Mouse (Mus musculus): ENCODE measurements around the gene Vamp2. TPM values are rescaled to one million over a fixed set of nuclear protein-coding genes. Genes with fewer than 3 reads are reported as not detected.

The Vamp2 gene
- polyA plus RNA-seq, 1 experiment = 55.9 TPM

- 1% methylated on average over 27 of the region's 27 CpGs for WGBS
- Histone ChIP-seq H3K4me1 (ENCODE audit: control insufficient read depth, insufficient read depth, low read length) (peaks cover 10% of the 10 kb centered on the region; the same call in 1 of the 2 replicates), H3K4me3 (replicated peaks; ENCODE audit: control insufficient read depth, low read depth, low read length) (peak overlapping the region; percentile 80), H3K27ac (ENCODE audit: control insufficient read depth, insufficient read depth, low read depth, low read length, poor library complexity) (peak overlapping the region; percentile 91)
- TF ChIP-seq CTCF (IDR thresholded peaks at IDR 0.05; ENCODE audit: control insufficient read depth, insufficient read depth, low read length) (no peak), POLR2A (IDR thresholded peaks at IDR 0.05; ENCODE audit: borderline replicate concordance, control insufficient read depth, low read depth, low read length) (no peak)
Measured at GRCm38 (mm10) chr11:69095511-69096231, 7.4 kb downstream of the Vamp2 start.

- TF ChIP-seq POLR2A (IDR thresholded peaks at IDR 0.05; ENCODE audit: borderline replicate concordance, control insufficient read depth, low read depth, low read length) = no peak
- TF ChIP-seq CTCF (IDR thresholded peaks at IDR 0.05; ENCODE audit: control insufficient read depth, insufficient read depth, low read length) = no peak; the same call in 1 of the 2 replicates
- WGBS = 12% methylated on average over 9 of the region's 9 CpGs
Measured at GRCm38 (mm10) chr11:69096360-69096986, 8.2 kb downstream of the Vamp2 start.

DNA sequence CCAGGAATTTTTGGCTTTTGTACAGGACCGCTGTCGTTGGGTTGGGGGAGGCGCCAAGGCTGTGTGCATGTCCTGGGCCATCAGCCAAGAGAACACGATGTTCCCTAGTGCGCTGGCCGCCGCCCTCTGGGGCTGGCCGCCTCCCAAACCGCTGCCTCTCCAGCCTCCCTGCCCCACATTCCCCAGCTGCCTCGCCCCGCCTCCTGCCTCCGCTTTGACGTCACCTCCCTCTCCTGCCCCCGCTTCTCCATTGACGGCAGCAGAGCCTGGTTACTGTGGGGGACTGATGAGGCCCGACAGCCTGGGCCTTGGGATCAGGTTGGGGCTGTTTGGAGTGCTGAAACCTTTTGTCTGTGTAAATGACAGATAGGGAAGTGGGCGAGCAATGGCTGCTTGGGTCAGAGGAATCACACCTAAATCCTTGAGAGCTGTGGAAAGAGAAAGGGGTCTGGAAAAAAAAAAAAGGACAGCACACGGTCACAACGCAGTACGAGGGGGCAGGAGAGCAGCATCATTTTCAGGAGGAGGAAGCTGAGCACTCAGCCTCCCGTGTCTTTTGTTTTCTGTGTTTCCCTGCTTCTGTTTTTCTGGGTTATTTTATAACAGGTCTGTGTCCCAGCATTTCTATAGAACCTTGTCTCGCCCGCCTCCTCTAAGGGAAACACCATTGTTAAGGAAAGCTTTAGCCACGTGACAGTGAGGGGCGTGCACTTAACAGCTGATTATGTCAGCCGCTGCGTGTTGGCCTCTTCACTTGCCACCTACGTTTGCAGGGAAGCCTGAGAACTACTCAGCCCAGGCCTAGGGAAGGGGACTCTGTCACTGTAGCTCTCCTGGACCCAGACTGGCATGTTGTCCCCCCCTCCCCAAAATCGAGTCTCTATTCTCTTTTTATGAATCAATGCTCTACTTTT is 9.0 kb downstream of the Vamp2 start:
- TF ChIP-seq POLR2A (IDR thresholded peaks at IDR 0.05; ENCODE audit: borderline replicate concordance, control insufficient read depth, low read depth, low read length) = peak; percentile 67; the same call in 1 of the 2 replicates
- TF ChIP-seq CTCF (IDR thresholded peaks at IDR 0.05; ENCODE audit: control insufficient read depth, insufficient read depth, low read length) = no peak
- peak overlapping the region; percentile 40 for H3K4me3 ChIP-seq (replicated peaks; ENCODE audit: control insufficient read depth, low read depth, low read length)
- 1% methylated on average over 29 of the region's 29 CpGs for WGBS
- peak overlapping the region; percentile 81 for H3K27ac ChIP-seq (ENCODE audit: control insufficient read depth, insufficient read depth, low read depth, low read length, poor library complexity)
- peaks cover 13% of the 10 kb centered on the region; the same call in 1 of the 2 replicates for H3K4me1 ChIP-seq (ENCODE audit: control insufficient read depth, insufficient read depth, low read length)

More at GRCm38 (mm10) chr11:69096360-69096986, 8.2 kb downstream of the Vamp2 start:
- H3K4me3 ChIP-seq (replicated peaks; ENCODE audit: control insufficient read depth, low read depth, low read length) = peak overlapping the region; percentile 80
- peak overlapping the region; percentile 81 for H3K27ac ChIP-seq (ENCODE audit: control insufficient read depth, insufficient read depth, low read depth, low read length, poor library complexity)
- H3K4me1 ChIP-seq (ENCODE audit: control insufficient read depth, insufficient read depth, low read length) = peaks cover 13% of the 10 kb centered on the region; the same call in 1 of the 2 replicates

GRCm38 (mm10) chr11:69098039-69098761 is 9.9 kb downstream of the Vamp2 start:
- Histone ChIP-seq H3K4me1 (ENCODE audit: control insufficient read depth, insufficient read depth, low read length) (peaks cover 13% of the 10 kb centered on the region; the same call in 1 of the 2 replicates), H3K4me3 (replicated peaks; ENCODE audit: control insufficient read depth, low read depth, low read length) (peak overlapping the region; percentile 6), H3K27ac (ENCODE audit: control insufficient read depth, insufficient read depth, low read depth, low read length, poor library complexity) (peak overlapping the region; percentile 92)
- TF ChIP-seq CTCF (IDR thresholded peaks at IDR 0.05; ENCODE audit: control insufficient read depth, insufficient read depth, low read length) = no peak
- TF ChIP-seq POLR2A (IDR thresholded peaks at IDR 0.05; ENCODE audit: borderline replicate concordance, control insufficient read depth, low read depth, low read length) = no peak
- 17% methylated on average over 8 of the region's 8 CpGs for WGBS

- WGBS = 1% methylated on average over 19 of the region's 19 CpGs
- peak overlapping the region; percentile 92 for H3K27ac ChIP-seq (ENCODE audit: control insufficient read depth, insufficient read depth, low read depth, low read length, poor library complexity)
- H3K4me1 ChIP-seq (ENCODE audit: control insufficient read depth, insufficient read depth, low read length) = peaks cover 13% of the 10 kb centered on the region; the same call in 1 of the 2 replicates
Measured at GRCm38 (mm10) chr11:69098762-69099091, 10.4 kb downstream of the Vamp2 start.

GRCm38 (mm10) chr11:69099177-69099914 is 11.1 kb downstream of the Vamp2 start:
- H3K27ac ChIP-seq (ENCODE audit: control insufficient read depth, insufficient read depth, low read depth, low read length, poor library complexity) = peak overlapping the region; percentile 92
- WGBS = under 1% methylated on average over 22 of the region's 22 CpGs
- peak overlapping the region; percentile 70 for H3K4me3 ChIP-seq (replicated peaks; ENCODE audit: control insufficient read depth, low read depth, low read length)
- H3K4me1 ChIP-seq (ENCODE audit: control insufficient read depth, insufficient read depth, low read length) = peaks cover 13% of the 10 kb centered on the region; the same call in 1 of the 2 replicates
- TF ChIP-seq POLR2A (IDR thresholded peaks at IDR 0.05; ENCODE audit: borderline replicate concordance, control insufficient read depth, low read depth, low read length) = no peak
- no peak for TF ChIP-seq CTCF (IDR thresholded peaks at IDR 0.05; ENCODE audit: control insufficient read depth, insufficient read depth, low read length)

More at GRCm38 (mm10) chr11:69098762-69099091, 10.4 kb downstream of the Vamp2 start:
- peak overlapping the region; percentile 70 for H3K4me3 ChIP-seq (replicated peaks; ENCODE audit: control insufficient read depth, low read depth, low read length)
- TF ChIP-seq CTCF (IDR thresholded peaks at IDR 0.05; ENCODE audit: control insufficient read depth, insufficient read depth, low read length) = no peak
- peak; percentile 48; the same call in 1 of the 2 replicates for TF ChIP-seq POLR2A (IDR thresholded peaks at IDR 0.05; ENCODE audit: borderline replicate concordance, control insufficient read depth, low read depth, low read length)

DNA sequence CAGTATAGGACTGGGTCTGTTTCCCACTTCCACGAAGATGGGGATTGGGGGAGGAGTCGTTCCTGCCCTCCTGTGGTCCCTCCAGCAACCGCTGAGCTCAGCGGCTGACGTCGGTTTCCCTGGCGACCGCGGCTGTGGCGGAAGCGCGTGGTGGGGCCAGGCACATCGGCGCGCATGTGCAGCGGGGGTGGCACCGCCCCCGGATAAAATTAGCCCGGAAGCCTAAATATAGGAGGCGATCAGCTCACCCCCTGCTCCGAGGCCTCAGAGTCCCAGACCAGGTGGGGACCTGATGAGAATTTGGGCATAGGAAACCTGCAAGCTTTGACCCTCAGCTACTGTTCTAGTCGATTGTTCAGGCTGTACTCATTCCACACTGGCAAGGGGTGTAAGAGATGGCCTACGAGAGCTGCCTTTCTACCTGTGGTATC is 11.6 kb downstream of the Vamp2 start:
- peaks cover 13% of the 10 kb centered on the region; the same call in 1 of the 2 replicates for H3K4me1 ChIP-seq (ENCODE audit: control insufficient read depth, insufficient read depth, low read length)
- H3K4me3 ChIP-seq (replicated peaks; ENCODE audit: control insufficient read depth, low read depth, low read length) = peak overlapping the region; percentile 70
- WGBS = under 1% methylated on average over 23 of the region's 23 CpGs
- peak overlapping the region; percentile 92 for H3K27ac ChIP-seq (ENCODE audit: control insufficient read depth, insufficient read depth, low read depth, low read length, poor library complexity)
- TF ChIP-seq POLR2A (IDR thresholded peaks at IDR 0.05; ENCODE audit: borderline replicate concordance, control insufficient read depth, low read depth, low read length) = peak; percentile 51; the same call in 1 of the 2 replicates
- peak; percentile 12; the same call in 1 of the 2 replicates for TF ChIP-seq CTCF (IDR thresholded peaks at IDR 0.05; ENCODE audit: control insufficient read depth, insufficient read depth, low read length)

All from bone marrow, adult 2 months (tissue).